Mouse (Mus musculus) fat pad, adult 2 months (tissue): ENCODE results near the gene Gm10972.
A peak's percentile ranks its signal among the peaks of the same experiment; 100 is the strongest.
"Not testable (repeated sequence)": the region's sequence is repeated elsewhere in the genome, so short reads cannot be mapped to it uniquely, and the experiment has no call there.

Experiments used
- DNase-seq: peaks from one replicate; pipeline ENCODE4 v3.0.0-alpha.2; 2011; ENCODE audit warnings: low read depth, low spot score; ENCODE audit errors: extremely low read depth

Gm10972 gene

DNA sequence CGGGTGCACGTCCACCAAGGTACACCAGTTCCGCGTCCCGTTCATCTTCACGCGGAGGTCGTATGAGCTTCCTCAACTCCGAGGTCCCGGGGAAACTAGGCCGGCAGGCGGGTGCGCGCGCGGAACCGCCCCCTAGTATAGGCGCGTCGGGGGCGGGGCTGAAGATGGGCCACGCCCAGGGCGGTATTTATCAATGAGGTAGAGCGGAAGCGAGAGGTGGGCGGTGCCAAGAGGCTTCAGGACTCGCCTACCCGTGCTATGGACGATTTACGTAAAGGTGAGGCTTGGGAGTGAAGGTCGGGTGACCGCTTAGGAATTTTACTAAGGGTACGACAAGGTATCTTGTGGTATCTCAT is 15.8 kb downstream of the Gm10972 start, which contains the start of gene Tuft1:
Gene Tuft1 (minus strand): TSS at position 133 of the 356 bp plus-strand sequence.
- DNase-seq = not testable (repeated sequence)

DNA sequence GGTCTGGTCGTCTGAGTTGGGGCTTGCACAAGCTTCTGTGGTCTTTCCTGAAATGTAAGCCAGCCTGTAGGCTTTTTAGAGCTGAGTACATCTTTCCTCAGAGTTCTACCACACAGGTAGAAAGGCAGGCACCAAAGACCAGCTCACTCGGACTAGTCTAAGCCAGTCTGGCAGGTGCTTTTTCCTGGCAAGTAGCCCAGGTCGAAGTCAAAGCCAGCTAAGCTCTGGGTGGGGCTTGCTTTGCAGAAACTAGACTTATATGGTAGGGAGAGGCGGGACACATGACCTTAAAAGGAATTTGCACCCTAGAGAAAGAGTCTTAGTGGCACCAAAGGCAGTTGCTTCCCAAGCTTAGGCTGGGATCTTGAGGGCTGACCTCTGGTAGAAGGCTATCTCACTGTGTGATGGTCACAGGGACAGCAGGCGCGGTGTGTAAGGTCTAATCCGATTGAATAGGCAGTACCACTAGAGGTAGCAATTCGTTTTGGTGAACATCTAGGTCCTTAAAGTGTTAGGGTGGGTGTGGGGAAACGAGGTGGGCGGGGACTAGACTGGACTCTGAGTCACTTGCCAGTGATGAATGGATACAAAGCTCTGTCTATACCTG is 16.3 kb downstream of the Gm10972 start:
- DNase-seq = peak; percentile 58

DNA sequence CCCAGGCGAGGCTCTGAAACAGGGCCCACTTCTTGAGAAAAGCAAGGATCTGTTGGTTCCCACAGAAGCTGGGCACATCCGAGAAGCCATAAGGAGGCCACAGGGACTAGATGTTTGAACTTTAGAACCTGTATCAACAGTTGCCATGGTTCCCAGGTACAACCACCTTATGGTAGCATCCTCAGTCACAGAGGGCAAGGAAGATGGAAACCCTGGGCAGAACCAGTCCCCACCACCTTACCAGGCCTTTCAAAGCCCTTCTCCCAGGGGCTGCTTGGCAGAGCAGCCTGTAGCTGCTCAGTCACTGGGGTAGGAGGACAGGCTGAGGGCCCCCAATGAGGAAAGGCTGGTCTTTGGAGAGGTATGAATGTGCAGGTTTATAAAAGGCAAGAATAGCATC is 17.9 kb downstream of the Gm10972 start:
- not testable (repeated sequence) for DNase-seq

DNA sequence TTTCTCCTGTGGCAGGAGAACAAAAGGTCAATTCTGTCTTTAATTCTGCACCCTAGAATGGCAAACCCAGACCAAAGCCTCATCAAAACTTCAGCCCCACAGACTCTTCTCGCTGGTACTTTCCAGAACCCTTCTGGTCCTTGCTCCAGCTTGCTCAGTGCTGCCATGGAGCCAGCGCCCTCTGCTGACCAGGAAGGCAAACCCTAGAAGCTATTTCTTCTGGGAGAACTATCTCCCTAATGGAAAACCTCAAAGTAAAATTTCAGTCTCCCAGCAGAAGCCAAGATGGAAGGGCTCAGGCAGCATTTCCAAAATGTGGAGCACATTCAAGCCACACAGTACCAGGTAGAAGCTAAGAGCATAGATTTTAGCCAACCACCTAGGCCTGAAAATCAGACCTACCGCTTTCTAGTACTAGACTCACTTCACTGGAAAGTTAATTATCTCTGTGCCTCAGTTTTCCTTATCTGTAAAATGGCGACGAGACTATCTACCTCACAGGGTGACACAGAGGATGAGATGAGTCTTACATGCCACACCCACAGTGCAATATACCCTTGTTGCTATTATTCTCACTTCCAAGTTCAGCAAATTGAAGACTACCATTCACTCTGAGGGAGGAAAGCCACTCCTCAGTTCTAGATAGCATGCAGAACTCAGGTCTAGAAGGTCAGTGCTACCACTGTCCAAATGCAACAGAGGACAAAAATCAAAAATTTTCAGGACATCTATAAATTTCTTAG is 22.3 kb downstream of the Gm10972 start:
- DNase-seq = not testable (repeated sequence)

DNA sequence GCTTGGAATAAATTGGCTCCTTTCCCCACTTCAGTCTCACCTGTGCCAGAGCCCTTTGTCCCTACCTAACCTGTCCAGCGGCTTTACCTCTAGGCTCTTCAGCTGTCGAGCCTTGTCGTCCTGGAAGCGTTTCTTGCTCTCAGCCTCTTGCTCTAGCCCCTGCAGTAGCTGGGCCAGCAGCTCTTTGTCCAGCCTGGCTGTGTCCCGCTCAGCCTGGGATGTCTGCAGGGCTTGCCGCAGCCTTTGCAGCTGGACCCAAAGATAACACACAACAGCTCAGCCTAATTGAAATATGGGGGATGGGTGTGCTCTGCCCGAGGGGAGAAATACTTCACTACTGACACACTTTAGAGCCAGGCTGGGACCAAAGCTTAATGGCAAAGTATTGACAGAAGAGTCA is 23.0 kb downstream of the Gm10972 start:
- DNase-seq = not testable (repeated sequence)

DNA sequence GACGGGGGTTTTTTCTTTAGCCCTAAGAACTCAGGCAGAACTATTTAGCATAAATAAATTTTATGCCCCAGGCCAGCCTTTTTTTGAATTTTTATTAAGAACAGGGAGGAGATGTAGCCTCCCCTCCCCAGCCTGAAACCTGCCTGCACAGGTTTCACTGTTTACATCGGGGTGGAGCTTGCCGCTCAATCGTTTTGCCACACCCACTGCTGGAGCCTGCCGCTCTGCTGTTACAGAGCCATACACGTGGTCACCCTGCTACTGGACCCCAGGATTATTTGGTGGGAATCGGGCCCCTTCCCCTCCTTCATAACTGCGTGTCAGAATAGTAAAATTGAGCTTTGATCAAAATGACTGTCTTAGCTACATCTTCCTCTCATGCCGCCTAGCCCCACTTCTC is 32.2 kb downstream of the Gm10972 start:
- not testable (repeated sequence) for DNase-seq

DNA sequence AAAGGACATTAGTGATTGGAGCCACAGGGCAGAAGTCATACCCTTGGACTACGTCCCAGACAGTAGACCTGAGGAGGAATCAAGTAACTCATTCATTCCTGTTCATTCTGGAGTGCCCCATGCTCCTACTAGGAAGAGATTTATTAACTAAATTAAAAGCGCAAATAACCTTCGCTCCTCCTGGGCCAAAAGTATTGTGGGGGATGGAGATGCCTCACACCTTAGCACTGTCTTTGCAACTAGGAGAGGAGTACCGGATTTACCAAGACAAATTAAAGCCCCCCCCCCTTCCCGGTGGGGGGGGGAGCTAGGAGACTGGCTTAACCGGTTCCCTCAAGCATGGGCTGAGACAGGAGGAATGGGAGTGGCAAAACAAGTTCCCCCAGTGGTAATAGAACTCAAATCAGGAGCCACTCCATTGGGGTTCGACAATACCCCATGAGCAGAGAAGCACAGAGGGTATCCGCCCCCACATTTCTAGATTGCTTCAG is 36.5 kb downstream of the Gm10972 start:
- no peak for DNase-seq

DNA sequence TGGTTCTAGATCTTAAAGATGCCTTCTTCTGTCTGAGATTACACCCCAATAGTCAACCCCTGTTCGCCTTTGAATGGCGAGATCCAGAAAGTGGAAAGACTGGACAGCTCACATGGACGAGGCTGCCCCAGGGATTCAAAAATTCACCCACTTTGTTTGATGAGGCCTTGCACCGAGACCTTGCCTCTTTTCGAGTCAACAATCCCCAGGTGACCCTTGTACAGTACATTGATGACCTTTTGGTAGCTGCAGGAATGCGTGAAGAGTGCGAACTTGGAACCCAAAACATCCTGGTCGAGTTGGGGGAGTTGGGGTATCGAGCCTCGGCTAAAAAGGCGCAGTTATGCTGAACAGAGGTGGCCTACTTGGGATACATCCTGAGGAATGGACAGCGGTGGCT is 37.1 kb downstream of the Gm10972 start:
- not testable (repeated sequence) for DNase-seq

DNA sequence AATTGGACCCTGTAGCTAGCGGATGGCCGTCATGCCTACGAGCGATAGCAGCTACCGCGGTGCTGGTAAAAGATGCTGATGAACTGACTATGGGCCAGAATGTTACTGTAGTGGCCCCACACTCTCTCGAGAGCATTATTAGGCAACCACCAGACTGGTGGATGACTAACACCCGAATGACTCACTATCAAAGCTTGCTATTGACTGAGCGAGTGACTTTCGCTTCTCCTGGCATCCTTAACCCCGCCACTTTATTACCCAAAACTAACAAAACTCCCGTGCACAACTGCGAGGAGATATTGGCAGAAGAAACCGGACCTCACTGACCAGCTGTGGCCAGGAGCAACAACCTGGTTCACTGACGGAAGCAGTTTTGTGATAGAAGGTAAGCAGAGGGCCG is 37.9 kb downstream of the Gm10972 start:
- DNase-seq = no peak

DNA sequence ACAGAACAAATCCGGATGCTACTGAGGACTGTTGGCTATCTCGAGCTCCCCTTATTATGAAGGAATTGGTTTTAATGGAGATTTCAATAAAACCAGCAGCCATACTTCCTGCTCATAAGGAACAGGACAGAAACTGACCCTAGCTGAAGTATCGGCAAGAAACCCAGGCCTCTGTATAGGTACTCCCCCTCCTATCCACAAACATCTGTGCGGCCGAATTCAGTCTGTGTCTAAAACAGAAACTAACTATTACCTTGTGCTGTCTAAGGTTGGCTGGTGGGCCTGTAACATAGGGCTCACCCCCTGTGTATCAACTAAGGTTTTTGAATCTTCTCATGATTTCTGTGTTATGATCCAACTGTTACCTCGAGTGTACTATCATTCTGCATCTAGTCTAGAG is 40.7 kb downstream of the Gm10972 start:
- DNase-seq = no peak

DNA sequence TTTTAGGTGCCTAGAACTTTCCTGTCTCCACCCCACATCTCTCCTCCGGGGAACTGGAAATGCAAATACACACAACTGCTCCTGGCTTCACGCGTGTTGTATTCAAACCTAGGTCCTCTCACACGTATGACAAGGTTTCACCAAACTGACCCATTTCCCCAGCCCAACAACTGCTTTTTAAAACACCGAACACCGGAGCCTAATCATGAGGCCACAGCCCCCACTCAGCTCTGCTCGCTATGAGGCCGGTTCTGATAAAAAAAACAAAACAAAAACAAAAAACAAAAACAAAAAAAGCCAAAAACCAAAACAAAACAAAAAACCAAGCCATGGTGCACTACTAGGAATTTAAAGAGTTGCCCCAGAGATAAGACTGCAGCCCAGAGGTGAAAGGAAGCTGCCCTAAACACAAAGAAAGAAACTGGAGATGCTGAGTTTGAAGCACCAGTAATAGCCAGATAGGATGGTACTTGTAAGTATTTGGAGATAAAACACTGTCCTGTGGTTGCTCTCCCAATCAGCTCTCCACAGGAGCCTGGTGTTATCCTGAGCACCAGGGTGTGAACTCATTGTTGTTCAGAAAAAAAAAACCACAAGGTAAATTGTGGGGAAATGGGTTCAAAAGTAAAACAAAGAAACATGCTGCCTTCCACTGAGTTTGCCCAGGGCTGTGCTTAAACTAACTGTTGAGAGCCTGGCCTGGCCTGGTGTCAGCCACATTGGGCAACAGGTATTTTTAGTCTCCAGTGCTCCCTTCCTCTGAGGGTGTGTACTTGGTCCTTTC is 43.3 kb downstream of the Gm10972 start:
- DNase-seq = not testable (repeated sequence)

DNA sequence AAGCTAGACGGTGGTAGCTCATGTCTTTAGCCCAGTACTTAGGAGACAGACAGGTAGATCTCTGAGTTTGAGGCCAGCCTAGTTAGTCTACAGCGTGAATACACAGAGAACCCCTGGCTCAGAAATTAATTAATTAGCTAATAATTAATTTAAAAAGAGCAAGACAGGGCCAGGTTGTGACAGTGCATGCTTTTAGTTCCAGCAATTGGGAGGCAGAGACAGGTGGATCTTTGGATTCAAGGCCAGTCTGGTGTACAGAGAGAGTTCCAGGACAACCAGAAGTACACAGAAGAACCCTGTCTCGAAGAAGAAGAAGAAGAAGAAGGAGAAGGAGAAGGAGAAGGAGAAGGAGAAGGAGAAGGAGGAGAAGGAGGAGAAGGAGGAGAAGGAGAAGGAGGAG is 45.8 kb downstream of the Gm10972 start:
- DNase-seq = not testable (repeated sequence)

DNA sequence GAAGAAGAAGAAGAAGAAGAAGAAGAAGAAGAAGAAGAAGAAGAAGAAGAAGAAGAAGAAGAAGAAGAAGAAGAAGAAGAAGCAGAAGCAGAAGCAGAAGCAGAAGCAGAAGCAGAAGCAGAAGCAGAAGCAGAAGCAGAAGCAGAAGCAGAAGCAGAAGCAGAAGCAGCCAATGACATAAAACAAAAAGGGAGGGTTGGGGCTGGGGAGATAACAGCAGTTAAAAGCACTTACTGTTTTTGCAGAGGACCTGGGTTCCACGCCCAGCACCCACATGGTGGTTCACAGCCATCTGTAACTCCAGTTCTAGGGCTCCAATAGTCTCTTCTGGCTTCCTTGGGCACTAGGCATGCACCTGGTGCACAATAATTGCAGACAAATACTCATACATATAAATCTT is 46.3 kb downstream of the Gm10972 start:
- not testable (repeated sequence) for DNase-seq

DNA sequence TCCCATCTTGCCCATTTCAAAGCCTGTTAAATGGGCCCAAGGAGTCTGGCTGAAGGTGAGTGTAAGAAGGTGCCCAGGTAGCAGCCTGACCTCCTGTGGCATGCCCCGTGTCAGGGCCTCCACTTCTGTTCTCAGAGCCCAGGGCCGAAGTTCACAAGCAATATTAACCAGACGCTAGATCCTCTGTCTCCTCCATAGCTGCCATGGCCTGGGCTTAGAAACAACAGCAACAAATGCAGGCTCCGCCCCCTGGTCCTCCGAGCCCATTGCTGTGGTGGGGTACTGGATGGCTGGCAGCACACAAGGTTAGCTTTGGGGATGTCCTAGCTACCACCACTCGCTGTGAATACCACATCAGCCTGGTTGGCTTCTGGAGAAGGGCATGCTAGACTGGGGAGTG is 47.2 kb downstream of the Gm10972 start:
- not testable (repeated sequence) for DNase-seq

DNA sequence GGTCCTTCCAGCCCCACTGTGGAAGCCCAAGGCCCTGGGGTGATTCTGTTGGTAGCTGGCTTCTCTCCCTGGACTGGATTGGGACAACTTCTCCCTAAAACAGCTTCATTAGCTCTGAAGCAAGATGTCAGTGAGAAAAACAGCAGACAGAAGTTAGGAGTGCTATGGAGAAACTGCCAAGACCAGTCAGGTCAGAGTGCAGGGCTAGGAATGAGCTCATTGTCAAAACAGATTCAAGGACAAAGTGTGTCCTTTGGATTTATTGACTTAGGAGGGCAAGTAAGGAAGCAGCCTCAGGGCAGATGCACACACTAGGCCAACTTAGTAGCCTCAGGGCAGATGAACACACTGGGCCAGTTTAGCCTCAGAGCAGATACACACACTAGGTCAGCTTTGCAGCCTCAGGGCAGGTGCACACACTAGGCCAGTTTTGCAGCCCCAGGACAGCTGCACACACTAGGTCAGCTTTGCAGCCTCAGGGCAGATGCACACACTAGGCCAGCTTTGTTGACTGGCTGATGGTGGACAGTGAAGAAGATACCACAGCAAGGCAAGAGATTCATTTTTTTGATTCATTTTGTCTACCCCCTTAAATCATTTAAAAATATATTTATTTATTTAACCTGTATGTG is 47.8 kb downstream of the Gm10972 start:
- DNase-seq = no peak

DNA sequence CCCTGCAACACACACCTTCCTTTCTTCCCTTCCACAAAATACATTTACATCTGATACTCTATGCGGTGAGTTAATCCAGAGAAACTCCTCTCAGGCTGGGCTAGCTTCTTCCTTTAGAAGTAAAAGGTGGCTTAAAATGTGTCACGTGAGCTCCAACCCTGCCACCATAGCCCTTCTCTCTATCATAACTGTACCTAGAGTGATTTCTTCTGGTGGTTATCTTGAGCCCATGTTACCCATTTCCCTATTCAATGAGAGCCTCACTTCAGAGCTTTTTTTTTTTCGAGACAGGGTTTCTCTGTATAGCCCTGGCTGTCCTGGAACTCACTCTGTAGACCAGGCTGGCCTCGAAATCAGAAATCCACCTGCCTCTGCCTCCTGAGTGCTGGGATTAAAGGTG is 48.8 kb downstream of the Gm10972 start:
- DNase-seq = not testable (repeated sequence)
